Mouse (Mus musculus): ENCODE data around the gene 1700029H14Rik. TPM values are rescaled to one million over a fixed set of nuclear protein-coding genes. Genes with fewer than 3 reads are reported as not detected.

1700029H14Rik gene
- polyA plus RNA-seq, 1 experiment from 2014 or later: not detected

- no peak for ATAC-seq (ENCODE audit: low FRiP score)
Measured at GRCm38 (mm10) chr8:13501221-13501620, 61.0 kb downstream of the 1700029H14Rik start.

More at GRCm38 (mm10) chr8:13501221-13501620, 61.0 kb downstream of the 1700029H14Rik start:
- H3K4me3 ChIP-seq (replicated peaks): no peak overlapping the region
- no peaks in the 10 kb centered on the region for H3K4me1 ChIP-seq
- H3K36me3 ChIP-seq: no peaks in the 10 kb centered on the region
- WGBS: 77% methylated on average over 3 of the region's 3 CpGs
- no peaks in the 10 kb centered on the region for H3K27me3 ChIP-seq (replicated peaks)
- H3K4me2 ChIP-seq: no peak overlapping the region
- no peak overlapping the region for H3K9ac ChIP-seq (replicated peaks)
- no peak overlapping the region for H3K27ac ChIP-seq (replicated peaks)
- H3K9me3 ChIP-seq (replicated peaks): no peaks in the 10 kb centered on the region

Other genes with a start within 250 kb of the 1700029H14Rik start
- gene Tfdp1, start 223.7 kb downstream of the 1700029H14Rik start, polyA plus RNA-seq (2015; fragmentation: Nextera tagmentation; extraction: Ambion mirVana): 88.2 and 113 TPM in 2 replicates
- not detected in 2 replicates for gene Atp4b, start 165.6 kb downstream of the 1700029H14Rik start, polyA plus RNA-seq (2015; fragmentation: Nextera tagmentation; extraction: Ambion mirVana)
- not detected in 2 replicates for gene Grk1, start 157.4 kb downstream of the 1700029H14Rik start, polyA plus RNA-seq (2015; fragmentation: Nextera tagmentation; extraction: Ambion mirVana)
- gene Tmem255b, start 127.3 kb downstream of the 1700029H14Rik start, polyA plus RNA-seq (2015; fragmentation: Nextera tagmentation; extraction: Ambion mirVana): 2.1 and 2.9 TPM in 2 replicates
- 59.1 and 88.5 TPM in 2 replicates for gene Gas6, start 68.0 kb downstream of the 1700029H14Rik start, polyA plus RNA-seq (2015; fragmentation: Nextera tagmentation; extraction: Ambion mirVana)
- 38.8 and 39.3 TPM in 2 replicates for gene Rasa3, start 115.1 kb upstream of the 1700029H14Rik start, polyA plus RNA-seq (2015; fragmentation: Nextera tagmentation; extraction: Ambion mirVana)
- 0.83 and 1.4 TPM in 2 replicates for gene Cfap97d2, start 143.4 kb upstream of the 1700029H14Rik start, polyA plus RNA-seq (2015; fragmentation: Nextera tagmentation; extraction: Ambion mirVana)
- gene Cdc16, start 195.2 kb upstream of the 1700029H14Rik start, polyA plus RNA-seq (2015; fragmentation: Nextera tagmentation; extraction: Ambion mirVana): 138 and 149 TPM in 2 replicates
- gene Upf3a, start 223.2 kb upstream of the 1700029H14Rik start, polyA plus RNA-seq (2015; fragmentation: Nextera tagmentation; extraction: Ambion mirVana): 41.7 and 42.5 TPM in 2 replicates

Data from neural tube, embryonic 15.5 days (tissue).